Comparison of ENCODE assay signal across 10 mouse cellular contexts in genomic region chr1:136230201-136230600, GRCm38 (mm10). TPM values are rescaled to one million over a fixed set of nuclear protein-coding genes. Genes with fewer than 3 reads are reported as not detected.
DNase-seq lines count a peak whose midpoint lies in the region; ATAC-seq and TF ChIP-seq lines count a peak whose summit lies in the region.
"Had no signal": no experiment of that assay in that cellular context is flagged by ENCODE, and none has a peak within 500 bp of the region (broad histone marks: within the 10 kb centered on the region; RNA-seq: fewer than 3 reads in every experiment).

No protein-coding gene starts in this region.

- peaks cover 45% of the 10 kb centered on the region for H3K79me2 ChIP-seq in myocyte (ENCODE audit: control insufficient read depth, insufficient read depth)

- peaks cover 22% of the 10 kb centered on the region for H3K36me3 ChIP-seq in forebrain, embryonic 12.5 days (replicated peaks)
- H3K36me3 ChIP-seq in myocyte (ENCODE audit: control insufficient read depth, insufficient read depth) = no peaks in the 10 kb centered on the region

- 19% methylated on average over 11 of the region's 11 CpGs for whole genome bisulfite sequencing in forebrain, embryonic 12.5 days

- H3K9ac ChIP-seq in forebrain, embryonic 12.5 days = peak overlapping the region; percentile 55
- H3K9ac ChIP-seq: liver, embryonic 14.5 days had no signal

- no peak for TF ChIP-seq POLR2A in myocyte (IDR thresholded peaks at IDR 0.05; ENCODE audit: insufficient read length, low read depth)

- no peaks in the 10 kb centered on the region for H3K9me3 ChIP-seq in forebrain, embryonic 12.5 days

- ATAC-seq in forebrain, embryonic 12.5 days (ENCODE audit: low FRiP score) = no peak

- H3K4me1 ChIP-seq in forebrain, embryonic 12.5 days = peaks cover 70% of the 10 kb centered on the region

- DNase-seq in embryo, embryonic 10 days (ENCODE audit: low spot score) = peak; percentile 32
- peak; percentile 77 for DNase-seq in kidney, postnatal 10 days
- DNase-seq in gastrocnemius, postnatal 4 days (ENCODE audit: low spot score in 2 of 2) = no peak
- no peak for DNase-seq in gastrocnemius, adult 18-20 months (ENCODE audit: low spot score)
- no peak for DNase-seq in right cerebral cortex, postnatal 10 days (ENCODE audit: low spot score in 2 of 2)
- DNase-seq in thymus, adult 18-20 months = no peak

- no peak overlapping the region for H3ac ChIP-seq in myocyte (ENCODE audit: control insufficient read depth, insufficient read length)

- H3K4me2 ChIP-seq in forebrain, embryonic 12.5 days = peak overlapping the region; percentile 76
- peak overlapping the region; percentile 90 for H3K4me2 ChIP-seq in myocyte (ENCODE audit: low read depth)

- H3K27ac ChIP-seq in forebrain, embryonic 12.5 days = no peak overlapping the region
- H3K27ac ChIP-seq: liver, embryonic 14.5 days had no signal

- peak overlapping the region; percentile 2; the same call in 1 of the 2 replicates for H3K4me3 ChIP-seq in forebrain, embryonic 12.5 days (replicated peaks)
- H3K4me3 ChIP-seq in myocyte = no peak overlapping the region
- H3K4me3 ChIP-seq: erythroblast, embryonic 14.5 days had no signal

- H3K27me3 ChIP-seq in forebrain, embryonic 12.5 days = 0 out of 2 replicates have a peak, but pooled peaks cover 7% of the 10 kb centered on the region
- H3K27me3 ChIP-seq in myocyte (ENCODE audit: control insufficient read depth, insufficient read depth, insufficient read length) = no peaks in the 10 kb centered on the region

TF ChIP-seq in myocyte, 11 proteins besides CTCF, POLR2A, EP300 and RAD21:
- TF ChIP-seq MAX (IDR thresholded peaks at IDR 0.05; ENCODE audit: low read depth) (no peak), POLR2AphosphoS2 (IDR thresholded peaks at IDR 0.05; ENCODE audit: insufficient read length, low read depth) (no peak), REST (IDR thresholded peaks at IDR 0.05; ENCODE audit: insufficient read depth, insufficient read length) (no peak), MYOG (IDR thresholded peaks at IDR 0.05; ENCODE audit: control insufficient read depth in 1 of 3, insufficient read depth in 1 of 3, insufficient read length in 2 of 3, low read depth in 2 of 3) (no peak), TCF12 (IDR thresholded peaks at IDR 0.05; ENCODE audit: insufficient read depth, poor library complexity, severe bottlenecking) (no peak), TCF3 (IDR thresholded peaks at IDR 0.05; ENCODE audit: insufficient read length, low read depth) (no peak), MYOD1 (IDR thresholded peaks at IDR 0.05; ENCODE audit: control insufficient read depth in 1 of 3, insufficient read length in 2 of 3, low read depth in 2 of 3) (no peak), SRF (IDR thresholded peaks at IDR 0.05; ENCODE audit: control insufficient read depth, insufficient read length, low read depth) (no peak), USF1 (IDR thresholded peaks at IDR 0.05; ENCODE audit: low read depth) (no peak), CEBPB (IDR thresholded peaks at IDR 0.05; ENCODE audit: insufficient read depth, poor library complexity, severe bottlenecking) (no peak), E2F4 (IDR thresholded peaks at IDR 0.05; ENCODE audit: insufficient read depth) (no peak)
TF ChIP-seq in myocyte: peak in this region for 0.

RNA-seq across cellular contexts. Expression of gene Inava, which starts 3.9 kb away (rescaled TPM):
- polyA plus RNA-seq in forebrain, embryonic 12.5 days (2016; fragmentation: Nextera tagmentation; extraction: Ambion mirVana) = 13.9 and 15.1 TPM in 2 replicates
- 11.1 TPM for polyA plus RNA-seq in myocyte (2012; fragmentation: generic; extraction: Trizol)
- total RNA-seq in gastrocnemius, postnatal 4 days (2021) = under 1 TPM; 0.22 to 0.29 TPM
- total RNA-seq in gastrocnemius, adult 18-20 months (2021) = not detected
- polyA plus RNA-seq: erythroblast, embryonic 14.5 days had no signal

RNA-seq across cellular contexts. Expression of gene Mroh3, which starts 17.6 kb away (rescaled TPM):
- 0.20 TPM in 1 of 2 replicates, not detected in the other for polyA plus RNA-seq in forebrain, embryonic 12.5 days (2016; fragmentation: Nextera tagmentation; extraction: Ambion mirVana)
- polyA plus RNA-seq in myocyte (2012; fragmentation: generic; extraction: Trizol) = 0.16 TPM
- total RNA-seq in gastrocnemius, postnatal 4 days (2021) = not detected
- total RNA-seq in gastrocnemius, adult 18-20 months (2021) = not detected
- polyA plus RNA-seq: erythroblast, embryonic 14.5 days had no signal

RNA-seq across cellular contexts. Expression of gene Gpr25, which starts 30.5 kb away (rescaled TPM):
- not detected in 2 replicates for polyA plus RNA-seq in forebrain, embryonic 12.5 days (2016; fragmentation: Nextera tagmentation; extraction: Ambion mirVana)
- 0.18 TPM for polyA plus RNA-seq in myocyte (2012; fragmentation: generic; extraction: Trizol)
- not detected for total RNA-seq in gastrocnemius, postnatal 4 days (2021)
- not detected for total RNA-seq in gastrocnemius, adult 18-20 months (2021)
- polyA plus RNA-seq: erythroblast, embryonic 14.5 days; liver, embryonic 14.5 days had no signal

Comparison
In these comparisons a context has a peak if more than half of its experiments do, and no peak if none do; other contexts are left out.
1. DNase-seq: peak in embryo, embryonic 10 days (single experiment) and kidney, postnatal 10 days (single experiment); none in gastrocnemius, postnatal 4 days (0 of 2), gastrocnemius, adult 18-20 months (single experiment), right cerebral cortex, postnatal 10 days (0 of 2) and thymus, adult 18-20 months (0 of 2).